Mouse (Mus musculus) adipose tissue, adult 10 weeks (tissue): ENCODE measurements around the gene Maf. TPM values are rescaled to one million over a fixed set of nuclear protein-coding genes. Genes with fewer than 3 reads are reported as not detected.

Experiments used
- polyA plus RNA-seq: library from polyadenylated mRNA; stranded (reverse); fragments of 350-450 nt; fragmentation: Illumina TruSeq; extraction: RNeasy Lipid Tissue Mini Kit (QIAGEN cat#74804); gene quantifications from one replicate; pipeline ENCODE4 v1.2.3, GENCODE M21; 2014; ENCODE audit warnings: low read depth, low replicate concordance

Gene Maf
- polyA plus RNA-seq, result 17.4 TPM

DNA sequence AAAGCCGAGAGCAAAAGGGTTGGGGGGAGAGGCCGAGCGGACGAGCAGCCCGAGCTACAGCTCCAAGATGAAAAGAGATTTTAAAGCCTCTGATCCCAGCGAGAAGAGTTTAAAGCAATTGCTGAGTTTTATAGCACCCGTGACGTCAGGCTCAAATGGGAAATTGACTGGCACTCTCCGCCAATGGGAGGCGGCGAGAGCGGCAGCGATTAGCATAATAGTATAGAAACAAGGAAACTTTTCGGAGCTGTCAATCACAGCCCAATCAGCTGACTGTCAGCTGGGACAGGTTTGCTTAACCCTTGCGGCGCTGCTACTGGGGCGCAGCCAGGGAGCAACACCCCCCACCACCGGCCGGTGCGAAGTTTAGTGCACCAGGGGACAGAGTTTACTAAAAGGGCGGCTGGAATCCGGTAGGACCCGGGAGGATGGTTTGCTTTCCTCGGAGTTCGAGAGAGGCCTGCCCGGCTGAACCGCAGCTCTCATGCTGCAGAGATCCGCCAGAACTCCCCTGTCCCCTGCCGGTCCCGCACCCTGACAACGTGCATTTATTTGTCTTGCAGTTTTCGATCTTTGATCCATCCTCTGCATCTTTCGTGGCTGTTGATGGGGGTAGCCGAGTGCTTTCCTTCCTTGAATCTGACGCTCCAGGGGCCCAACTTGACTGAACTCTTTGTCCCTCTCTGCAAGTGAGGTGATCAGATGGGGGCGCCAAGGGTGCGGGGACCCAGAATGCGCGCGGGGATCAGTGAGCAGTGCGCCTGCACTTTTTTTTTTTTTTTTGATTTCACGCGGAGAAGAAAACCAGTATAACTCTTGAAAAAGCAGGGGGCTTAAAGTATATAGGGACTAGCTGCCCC lies at the start of gene Maf:
Maf (minus strand) TSS at position 64 of the 860 bp plus-strand sequence.

